8 mouse cellular contexts compared by ENCODE assay signal in the genomic region with DNA sequence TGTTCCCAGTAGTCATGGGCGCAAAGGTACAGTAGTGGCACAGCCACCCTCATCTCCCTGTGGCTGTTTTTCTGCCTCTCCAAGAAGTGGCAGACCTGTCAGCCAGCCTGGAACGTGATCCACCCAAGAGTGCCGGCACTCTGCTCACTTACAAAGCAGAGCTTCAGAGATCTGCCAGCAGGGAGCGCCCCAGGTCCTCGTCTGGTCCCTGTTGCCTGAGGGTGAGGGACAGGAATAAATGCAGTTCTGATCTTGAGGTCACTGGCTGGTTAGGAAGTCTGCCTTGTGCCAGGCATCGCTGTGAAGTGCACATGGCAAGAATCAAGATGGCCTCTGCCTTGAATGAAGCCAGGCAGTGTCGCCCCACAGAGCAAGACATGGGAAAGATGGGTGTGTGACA. TPM values are rescaled to one million over a fixed set of nuclear protein-coding genes. Genes with fewer than 3 reads are reported as not detected.
A peak's percentile ranks its signal among the peaks of the same experiment; 100 is the strongest.
DNase-seq lines count a peak whose midpoint lies in the region; ATAC-seq and TF ChIP-seq lines count a peak whose summit lies in the region.

No protein-coding gene starts in this region.

- H3K27me3 ChIP-seq in forebrain, embryonic 10.5 days (ENCODE audit: poor library complexity, severe bottlenecking) = no peaks in the 10 kb centered on the region
- no peaks in the 10 kb centered on the region for H3K27me3 ChIP-seq in forebrain, embryonic 16.5 days (replicated peaks; ENCODE audit: control insufficient read depth, insufficient read depth, low read length)
- H3K27me3 ChIP-seq in thymus, adult 2 months (ENCODE audit: control insufficient read depth, insufficient read depth, low read length) = no peaks in the 10 kb centered on the region
- H3K27me3 ChIP-seq in embryonic facial prominence, embryonic 11.5 days (ENCODE audit: control insufficient read depth, insufficient read depth, low read length) = no peaks in the 10 kb centered on the region

- 52% methylated on average over 7 of the region's 7 CpGs for WGBS in forebrain, embryonic 10.5 days
- WGBS in forebrain, embryonic 16.5 days = 54% methylated on average over 7 of the region's 7 CpGs
- 87% methylated on average over 7 of the region's 7 CpGs for WGBS in thymus, adult 2 months
- WGBS in embryonic facial prominence, embryonic 11.5 days = 48% methylated on average over 7 of the region's 7 CpGs

- no peak for ATAC-seq in forebrain, embryonic 16.5 days
- no peak; the same call in 1 of the 2 replicates for ATAC-seq in embryonic facial prominence, embryonic 11.5 days (replicated peaks; ENCODE audit: insufficient number of reproducible peaks, low FRiP score, low TSS enrichment, low read depth)

- H3K4me1 ChIP-seq in forebrain, embryonic 10.5 days = peaks cover 3% of the 10 kb centered on the region
- H3K4me1 ChIP-seq in forebrain, embryonic 16.5 days (replicated peaks; ENCODE audit: control insufficient read depth, insufficient read depth, low read length) = peaks cover 2% of the 10 kb centered on the region; the same call in 1 of the 2 replicates
- H3K4me1 ChIP-seq in thymus, adult 2 months (replicated peaks; ENCODE audit: control insufficient read depth, insufficient read depth, low read length) = no peaks in the 10 kb centered on the region
- no peaks in the 10 kb centered on the region for H3K4me1 ChIP-seq in embryonic facial prominence, embryonic 11.5 days (ENCODE audit: control insufficient read depth, insufficient read depth, low read length)

- H3K9ac ChIP-seq in forebrain, embryonic 16.5 days (replicated peaks; ENCODE audit: low read depth, low read length) = no peak overlapping the region
- no peak overlapping the region for H3K9ac ChIP-seq in embryonic facial prominence, embryonic 11.5 days (replicated peaks; ENCODE audit: low read length)

- no peak overlapping the region for H3K27ac ChIP-seq in forebrain, embryonic 10.5 days
- H3K27ac ChIP-seq in forebrain, embryonic 16.5 days (ENCODE audit: low read length) = no peak overlapping the region
- H3K27ac ChIP-seq in thymus, adult 2 months (ENCODE audit: control insufficient read depth, insufficient read depth, low read length) = no peak overlapping the region
- no peak overlapping the region for H3K27ac ChIP-seq in embryonic facial prominence, embryonic 11.5 days (replicated peaks; ENCODE audit: low read depth, low read length)

- peaks cover 39% of the 10 kb centered on the region for H3K36me3 ChIP-seq in forebrain, embryonic 10.5 days (replicated peaks)
- H3K36me3 ChIP-seq in forebrain, embryonic 16.5 days (ENCODE audit: control insufficient read depth, insufficient read depth) = peaks cover 3% of the 10 kb centered on the region; the same call in 1 of the 2 replicates
- H3K36me3 ChIP-seq in thymus, adult 2 months (ENCODE audit: control insufficient read depth, insufficient read depth, low read length) = no peaks in the 10 kb centered on the region
- H3K36me3 ChIP-seq in embryonic facial prominence, embryonic 11.5 days (replicated peaks; ENCODE audit: control insufficient read depth, insufficient read depth, low read depth, low read length) = no peaks in the 10 kb centered on the region

- TF ChIP-seq CTCF in thymus, adult 2 months (IDR thresholded peaks at IDR 0.05; ENCODE audit: borderline replicate concordance, control insufficient read depth, extremely low read depth, insufficient read depth, low read length, poor library complexity) = peak; percentile 46; the same call in 1 of the 2 replicates

- no peak for TF ChIP-seq POLR2A in thymus, adult 2 months (IDR thresholded peaks at IDR 0.05; ENCODE audit: control insufficient read depth, extremely low read depth, insufficient read depth, low read length, poor library complexity)

- no peaks in the 10 kb centered on the region for H3K9me3 ChIP-seq in forebrain, embryonic 10.5 days
- no peaks in the 10 kb centered on the region for H3K9me3 ChIP-seq in forebrain, embryonic 16.5 days (ENCODE audit: control insufficient read depth, low read length)
- H3K9me3 ChIP-seq in embryonic facial prominence, embryonic 11.5 days (replicated peaks; ENCODE audit: control insufficient read depth, low read length) = no peaks in the 10 kb centered on the region

- no peak overlapping the region for H3K4me3 ChIP-seq in forebrain, embryonic 10.5 days
- H3K4me3 ChIP-seq in forebrain, embryonic 16.5 days (replicated peaks; ENCODE audit: low read length) = no peak overlapping the region
- H3K4me3 ChIP-seq in thymus, adult 2 months (ENCODE audit: control insufficient read depth, insufficient read depth, low read length) = no peak overlapping the region
- no peak overlapping the region for H3K4me3 ChIP-seq in embryonic facial prominence, embryonic 11.5 days (ENCODE audit: low read depth, low read length)

- H3K4me2 ChIP-seq in forebrain, embryonic 16.5 days (ENCODE audit: low read length) = no peak overlapping the region
- no peak overlapping the region for H3K4me2 ChIP-seq in embryonic facial prominence, embryonic 11.5 days (ENCODE audit: low read depth, low read length)

- peak; percentile 39 for DNase-seq in forebrain, embryonic 10.5 days (ENCODE audit: extremely low spot score, low spot score)
- peak; percentile 23 for DNase-seq in thymus, adult 2 months
- no peak for DNase-seq in thymus, adult 18-20 months
- DNase-seq in embryonic facial prominence, embryonic 11.5 days (ENCODE audit: low spot score) = peak; percentile 64
- peak; percentile 31 to 74 for DNase-seq in kidney, postnatal 36 days
- DNase-seq in lung, postnatal 10 days = peak; percentile 75
- DNase-seq in spleen, postnatal 4 days (ENCODE audit: low spot score in 2 of 2) = peak; percentile 65 to 85

RNA-seq across cellular contexts. Expression of a gene that starts 11.4 kb away (rescaled TPM):
- polyA plus RNA-seq in forebrain, embryonic 10.5 days (2016; fragmentation: Nextera tagmentation; extraction: Ambion mirVana) = 0.16 and 0.38 TPM in 2 replicates
- polyA plus RNA-seq in forebrain, embryonic 16.5 days (2015; fragmentation: Nextera tagmentation; extraction: Ambion mirVana) = 0.90 and 1.3 TPM in 2 replicates
- 0.90 and 1.1 TPM in 2 replicates for polyA plus RNA-seq in thymus, adult 2 months (2012; rRNA removed)
- 0.41 and 0.54 TPM in 2 replicates for polyA plus RNA-seq in embryonic facial prominence, embryonic 11.5 days (2014; fragmentation: Nextera tagmentation; extraction: Ambion mirVana)

Comparison
In these comparisons a context has a peak if more than half of its experiments do, and no peak if none do; other contexts are left out.
1. DNase-seq: peak in forebrain, embryonic 10.5 days (single experiment), thymus, adult 2 months (single experiment), embryonic facial prominence, embryonic 11.5 days (single experiment), kidney, postnatal 36 days (2 of 2), lung, postnatal 10 days (single experiment) and spleen, postnatal 4 days (2 of 2); none in thymus, adult 18-20 months (0 of 2).